Mouse (Mus musculus) intestine, embryonic 14.5 days (tissue): ENCODE measurements around the gene Slc12a9. TPM values are rescaled to one million over a fixed set of nuclear protein-coding genes. Genes with fewer than 3 reads are reported as not detected.

Experiments used
- ATAC-seq: fragments of 200-750 bp; cut with Nextera tagmentation; replicated peaks from 2 replicates; pipeline ENCODE4 v1.8.0; 2017; ENCODE audit warnings: low read depth, moderate number of reproducible peaks, moderate TSS enrichment, moderate library complexity; ENCODE audit not compliant: low FRiP score, low TSS enrichment
- DNase-seq: peaks from one replicate; pipeline ENCODE4 v3.0.0-alpha.2; 2018; ENCODE audit warnings: low spot score
- H3K27ac ChIP-seq: fragments of 300-500 bp; sonication (generic); 2 replicates; pipeline ENCODE4 v1.5.1; 2014; ENCODE audit warnings: low read depth, mild to moderate bottlenecking, control low read depth
- H3K27me3 ChIP-seq: fragments of 300-500 bp; sonication (generic); replicated peaks from 2 replicates; pipeline ENCODE4 v1.6.1; 2014; ENCODE audit warnings: low read length, control low read depth; ENCODE audit not compliant: control insufficient read depth, insufficient read depth
- H3K36me3 ChIP-seq: fragments of 300-500 bp; sonication (generic); 2 replicates; pipeline ENCODE4 v1.6.1; 2014; ENCODE audit warnings: low read length, control low read depth; ENCODE audit not compliant: control insufficient read depth, insufficient read depth
- H3K4me1 ChIP-seq: fragments of 300-500 bp; sonication (generic); replicated peaks from 2 replicates; pipeline ENCODE4 v1.6.1; 2014; ENCODE audit warnings: low read length, control low read depth, mixed read lengths; ENCODE audit not compliant: control insufficient read depth, insufficient read depth
- H3K4me2 ChIP-seq: fragments of 300-500 bp; sonication (generic); 2 replicates; pipeline ENCODE4 v1.6.1; 2014; ENCODE audit warnings: low read length
- H3K4me3 ChIP-seq: fragments of 300-500 bp; sonication (generic); 2 replicates; pipeline ENCODE4 v1.5.1; 2014; ENCODE audit warnings: low read depth, low read length, control low read depth, mixed read lengths
- H3K9ac ChIP-seq: fragments of 300-500 bp; sonication (generic); 2 replicates; pipeline ENCODE4 v1.6.1; 2014; ENCODE audit warnings: mild to moderate bottlenecking, low read length
- H3K9me3 ChIP-seq: fragments of 300-500 bp; sonication (generic); 2 replicates; pipeline ENCODE4 v1.6.1; 2016; ENCODE audit warnings: low read length, control low read depth; ENCODE audit not compliant: control insufficient read depth
- WGBS: fragments of 180-500 bp; shearing (Covaris S2); extraction: QIAGEN DNeasy Blood & Tissue Kit; methylation state at CpG from one replicate; pipeline ENCODE4 v1.1.7; 2014; 5-methylcytosine and 5-hydroxymethylcytosine counted together
- polyA plus RNA-seq: library from polyadenylated mRNA; unstranded; fragments of >200 nt; fragmentation: Nextera tagmentation; extraction: Ambion mirVana; gene quantifications from 2 replicates; pipeline ENCODE4 v1.2.1, GENCODE M21; 2014

Gene Slc12a9
- polyA plus RNA-seq, result 7.9 and 9.5 TPM in 2 replicates

GRCm38 (mm10) chr5:137333512-137334174, at the start of gene Slc12a9:
TSS of gene Slc12a9 (minus strand) at chr5:137333597.
- no peaks in the 10 kb centered on the region for H3K27me3 ChIP-seq
- DNase-seq (peak; percentile 98), ATAC-seq (peak; percentile 85)
- under 1% methylated on average over 44 of the region's 44 CpGs for WGBS
- peak within 1 kb of the TSS; percentile 63 for H3K4me3 ChIP-seq
- H3K9ac ChIP-seq, result peak within 1 kb of the TSS; percentile 63
- H3K27ac ChIP-seq, result peak within 1 kb of the TSS; percentile 40; the same call in 1 of the 2 replicates
- no peaks in the 10 kb centered on the region for H3K9me3 ChIP-seq
- H3K4me1 ChIP-seq, result peaks cover 7% of the 10 kb centered on the region
- H3K36me3 ChIP-seq, result 0 out of 2 replicates have a peak, but pooled peaks cover under 1% of the 10 kb centered on the region
- peak within 1 kb of the TSS; percentile 96 for H3K4me2 ChIP-seq

GRCm38 (mm10) chr5:137381152-137381551, 47.8 kb upstream of the Slc12a9 start:
- ATAC-seq (no peak), DNase-seq (peak; percentile 71)

GRCm38 (mm10) chr5:137377603-137378002, 44.2 kb upstream of the Slc12a9 start:
- no peak for ATAC-seq
- H3K4me1 ChIP-seq, result 0 out of 2 replicates have a peak, but pooled peaks cover 3% of the 10 kb centered on the region
- no peak overlapping the region for H3K9ac ChIP-seq
- DNase-seq, result peak; percentile 60
- H3K27ac ChIP-seq, result no peak overlapping the region
- 24% methylated on average over 11 of the region's 15 CpGs for WGBS
- no peak overlapping the region for H3K4me3 ChIP-seq
- H3K27me3 ChIP-seq, result no peaks in the 10 kb centered on the region
- H3K9me3 ChIP-seq, result no peaks in the 10 kb centered on the region
- H3K36me3 ChIP-seq, result peaks cover 30% of the 10 kb centered on the region
- peak overlapping the region; percentile 26; the same call in 1 of the 2 replicates for H3K4me2 ChIP-seq

More at GRCm38 (mm10) chr5:137381152-137381551, 47.8 kb upstream of the Slc12a9 start:
- 0 out of 2 replicates have a peak, but pooled peaks cover 3% of the 10 kb centered on the region for H3K4me1 ChIP-seq
- H3K9me3 ChIP-seq, result no peaks in the 10 kb centered on the region
- H3K9ac ChIP-seq, result no peak overlapping the region
- 42% methylated on average over 4 of the region's 4 CpGs for WGBS
- no peak overlapping the region for H3K27ac ChIP-seq
- H3K4me3 ChIP-seq, result no peak overlapping the region
- no peaks in the 10 kb centered on the region for H3K36me3 ChIP-seq
- H3K27me3 ChIP-seq, result no peaks in the 10 kb centered on the region
- no peak overlapping the region for H3K4me2 ChIP-seq

- H3K9ac ChIP-seq, result no peak overlapping the region
- 22% methylated on average over 11 of the region's 11 CpGs for WGBS
- ATAC-seq, result peak; percentile 14; the same call in 1 of the 2 replicates
Measured at GRCm38 (mm10) chr5:137377176-137377575, 43.8 kb upstream of the Slc12a9 start.

GRCm38 (mm10) chr5:137376722-137377121, 43.3 kb upstream of the Slc12a9 start:
- no peak overlapping the region for H3K4me3 ChIP-seq
- peaks cover 39% of the 10 kb centered on the region for H3K36me3 ChIP-seq
- WGBS, result 58% methylated on average over 9 of the region's 9 CpGs
- ATAC-seq, result peak; percentile 12; the same call in 1 of the 2 replicates
- H3K4me1 ChIP-seq, result 0 out of 2 replicates have a peak, but pooled peaks cover 3% of the 10 kb centered on the region
- H3K27ac ChIP-seq, result no peak overlapping the region
- no peak overlapping the region for H3K9ac ChIP-seq
- no peaks in the 10 kb centered on the region for H3K9me3 ChIP-seq
- H3K27me3 ChIP-seq, result no peaks in the 10 kb centered on the region
- no peak overlapping the region for H3K4me2 ChIP-seq
- DNase-seq, result no peak

More at GRCm38 (mm10) chr5:137377176-137377575, 43.8 kb upstream of the Slc12a9 start:
- H3K4me3 ChIP-seq, result no peak overlapping the region; the same call in 1 of the 2 replicates
- H3K27me3 ChIP-seq, result no peaks in the 10 kb centered on the region
- H3K27ac ChIP-seq, result no peak overlapping the region
- no peaks in the 10 kb centered on the region for H3K9me3 ChIP-seq
- peak overlapping the region; percentile 13 for H3K4me2 ChIP-seq
- H3K36me3 ChIP-seq, result peaks cover 35% of the 10 kb centered on the region
- 0 out of 2 replicates have a peak, but pooled peaks cover 3% of the 10 kb centered on the region for H3K4me1 ChIP-seq
- peak; percentile 76 for DNase-seq

GRCm38 (mm10) chr5:137376198-137376597, 42.8 kb upstream of the Slc12a9 start:
- no peak overlapping the region for H3K27ac ChIP-seq
- no peak overlapping the region for H3K9ac ChIP-seq

GRCm38 (mm10) chr5:137375627-137376026, 42.2 kb upstream of the Slc12a9 start:
- Histone ChIP-seq H3K36me3 (peaks cover 50% of the 10 kb centered on the region), H3K27ac (no peak overlapping the region), H3K9me3 (no peaks in the 10 kb centered on the region), H3K27me3 (no peaks in the 10 kb centered on the region), H3K4me1 (0 out of 2 replicates have a peak, but pooled peaks cover 3% of the 10 kb centered on the region), H3K4me2 (no peak overlapping the region), H3K9ac (no peak overlapping the region), H3K4me3 (no peak overlapping the region)
- ATAC-seq (0 out of 2 replicates have a peak, but pooled peaks have one; percentile 6), DNase-seq (no peak)
- WGBS, result 44% methylated on average over 2 of the region's 2 CpGs

More at GRCm38 (mm10) chr5:137376198-137376597, 42.8 kb upstream of the Slc12a9 start:
- no peak overlapping the region for H3K4me3 ChIP-seq
- ATAC-seq, result no peak
- H3K4me1 ChIP-seq, result 0 out of 2 replicates have a peak, but pooled peaks cover 3% of the 10 kb centered on the region
- no peak for DNase-seq
- no peaks in the 10 kb centered on the region for H3K27me3 ChIP-seq
- H3K4me2 ChIP-seq, result no peak overlapping the region
- H3K9me3 ChIP-seq, result no peaks in the 10 kb centered on the region
- H3K36me3 ChIP-seq, result peaks cover 45% of the 10 kb centered on the region
- 38% methylated on average over 7 of the region's 7 CpGs for WGBS

GRCm38 (mm10) chr5:137374521-137375080, 41.2 kb upstream of the Slc12a9 start:
- ATAC-seq (no peak; the same call in 1 of the 2 replicates), DNase-seq (no peak)
- 0 out of 2 replicates have a peak, but pooled peaks cover 3% of the 10 kb centered on the region for H3K4me1 ChIP-seq
- H3K4me3 ChIP-seq, result no peak overlapping the region
- no peak overlapping the region for H3K27ac ChIP-seq
- H3K36me3 ChIP-seq, result peaks cover 60% of the 10 kb centered on the region
- H3K9ac ChIP-seq, result no peak overlapping the region
- 81% methylated on average over 4 of the region's 4 CpGs for WGBS
- no peaks in the 10 kb centered on the region for H3K27me3 ChIP-seq
- H3K9me3 ChIP-seq, result no peaks in the 10 kb centered on the region
- no peak overlapping the region for H3K4me2 ChIP-seq
